Mouse (Mus musculus): ENCODE results near the gene Dennd1a. TPM values are rescaled to one million over a fixed set of nuclear protein-coding genes. Genes with fewer than 3 reads are reported as not detected.

Dennd1a gene
- polyA plus RNA-seq, 1 experiment from 2014 or later: 18.1 TPM

DNA sequence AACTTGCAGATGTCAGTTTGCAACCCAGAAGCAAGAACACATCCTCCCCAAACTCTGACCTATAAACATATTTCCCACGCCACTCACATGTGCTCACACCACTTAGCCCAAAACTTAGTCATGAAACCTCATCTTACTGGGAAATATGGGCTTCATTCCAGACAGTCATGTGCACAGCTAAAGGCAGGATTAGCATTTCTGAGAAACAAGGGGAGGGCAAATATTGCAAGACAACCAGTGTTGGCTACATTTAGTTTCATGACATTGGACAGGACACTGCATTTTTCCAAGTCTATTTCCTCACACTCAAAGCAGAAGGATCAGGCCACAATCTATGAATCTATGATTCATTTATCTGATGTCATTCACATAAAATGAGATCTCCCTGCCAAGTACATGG, 4.3 kb upstream of the Dennd1a start:
- no peaks in the 10 kb centered on the region for H3K36me3 ChIP-seq
- WGBS: 85% methylated on average over 1 of the region's 1 CpGs
- H3K9me3 ChIP-seq: no peaks in the 10 kb centered on the region
- H3K27ac ChIP-seq (replicated peaks): no peak overlapping the region
- no peak overlapping the region for H3K9ac ChIP-seq (replicated peaks)
- H3K4me1 ChIP-seq: peaks cover 5% of the 10 kb centered on the region
- ATAC-seq (replicated peaks): no peak
- no peak overlapping the region for H3K4me3 ChIP-seq
- H3K27me3 ChIP-seq: no peaks in the 10 kb centered on the region
- H3K4me2 ChIP-seq (replicated peaks): no peak overlapping the region

DNA sequence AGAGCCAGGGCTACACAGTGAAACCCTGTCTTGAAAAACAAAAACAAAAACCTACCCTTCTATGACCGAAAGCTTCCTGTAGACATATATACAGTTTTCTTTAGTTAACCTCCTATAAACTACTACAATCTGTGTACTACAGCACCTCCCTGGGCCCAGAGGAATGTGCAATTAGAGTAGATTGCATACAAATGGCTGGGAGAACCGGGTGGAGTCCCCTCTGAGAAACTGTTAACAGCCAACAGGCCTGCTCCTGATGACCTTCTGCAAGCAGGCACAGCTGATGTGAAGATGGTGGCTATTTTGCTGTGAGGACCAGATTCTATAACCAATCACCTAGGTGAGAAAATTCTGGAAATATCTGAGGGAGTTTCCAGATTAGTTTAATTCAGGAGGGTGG, 1.0 kb upstream of the Dennd1a start:
- Histone ChIP-seq H3K27me3 (no peaks in the 10 kb centered on the region), H3K4me2 (replicated peaks) (no peak overlapping the region), H3K9ac (replicated peaks) (no peak overlapping the region), H3K4me3 (no peak overlapping the region), H3K4me1 (peaks cover 16% of the 10 kb centered on the region), H3K9me3 (no peaks in the 10 kb centered on the region), H3K27ac (replicated peaks) (no peak overlapping the region), H3K36me3 (no peaks in the 10 kb centered on the region)
- 58% methylated on average over 2 of the region's 2 CpGs for WGBS
- no peak for ATAC-seq (replicated peaks)

DNA sequence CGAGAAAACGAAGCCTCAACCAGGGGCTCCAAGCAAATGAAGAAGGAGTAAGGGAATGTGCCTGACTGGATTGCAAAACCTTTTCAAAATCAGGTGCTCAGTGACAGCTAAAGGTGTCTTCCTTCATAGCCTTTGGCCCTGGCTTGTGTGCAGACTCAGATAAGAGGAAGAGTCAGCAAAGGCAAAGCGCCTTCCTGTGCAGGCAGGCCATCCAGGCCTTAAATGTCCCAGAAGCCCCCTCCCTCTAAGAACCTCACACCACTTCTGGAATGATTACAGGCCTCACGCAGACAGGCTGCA, 807 bp downstream of the Dennd1a start:
- Histone ChIP-seq H3K27ac (replicated peaks) (peak overlapping the region; percentile 88), H3K4me1 (peaks cover 16% of the 10 kb centered on the region), H3K4me2 (replicated peaks) (peak overlapping the region; percentile 59), H3K4me3 (peak overlapping the region; percentile 89), H3K27me3 (no peaks in the 10 kb centered on the region), H3K9me3 (no peaks in the 10 kb centered on the region), H3K36me3 (no peaks in the 10 kb centered on the region), H3K9ac (replicated peaks) (peak overlapping the region; percentile 81)
- 7% methylated on average over 4 of the region's 4 CpGs for WGBS
- no peak for ATAC-seq (replicated peaks)

DNA sequence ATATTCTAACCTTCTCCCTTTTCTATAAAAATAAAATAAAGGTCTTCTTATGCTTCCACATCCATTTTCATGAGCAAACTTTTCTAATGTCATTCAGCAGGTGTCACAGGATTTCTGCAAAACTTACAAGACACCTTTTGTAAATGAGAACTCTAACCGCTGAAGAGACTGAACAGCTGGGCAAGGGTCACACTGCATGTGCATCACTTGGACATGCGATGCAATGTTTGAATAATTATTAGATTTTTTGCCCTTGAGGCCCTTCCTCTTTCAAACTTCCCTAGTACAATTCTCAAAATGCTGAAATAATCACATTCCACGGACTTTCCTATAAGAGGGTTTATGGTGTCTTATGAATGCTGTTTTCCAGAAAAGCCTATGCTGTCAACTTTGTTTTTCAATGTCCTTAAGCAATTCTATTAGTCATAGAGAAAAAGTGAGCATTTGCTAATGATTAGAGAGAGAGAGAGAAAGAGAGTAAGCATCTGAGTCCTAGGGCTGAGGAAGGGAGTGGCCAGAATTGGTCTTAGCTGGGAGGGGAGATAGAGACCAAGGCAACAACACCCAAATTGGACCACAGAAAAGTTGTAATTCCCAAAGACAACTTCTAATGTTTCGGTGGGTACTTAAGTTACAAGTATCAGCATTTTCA, 1.3 kb downstream of the Dennd1a start:
- Histone ChIP-seq H3K27ac (replicated peaks) (no peak overlapping the region), H3K4me3 (peak overlapping the region; percentile 89), H3K4me1 (peaks cover 16% of the 10 kb centered on the region), H3K36me3 (no peaks in the 10 kb centered on the region), H3K27me3 (no peaks in the 10 kb centered on the region), H3K4me2 (replicated peaks) (peak overlapping the region; percentile 59), H3K9ac (replicated peaks) (peak overlapping the region; percentile 81), H3K9me3 (no peaks in the 10 kb centered on the region)
- ATAC-seq (replicated peaks): no peak
- 60% methylated on average over 4 of the region's 4 CpGs for whole genome bisulfite sequencing

DNA sequence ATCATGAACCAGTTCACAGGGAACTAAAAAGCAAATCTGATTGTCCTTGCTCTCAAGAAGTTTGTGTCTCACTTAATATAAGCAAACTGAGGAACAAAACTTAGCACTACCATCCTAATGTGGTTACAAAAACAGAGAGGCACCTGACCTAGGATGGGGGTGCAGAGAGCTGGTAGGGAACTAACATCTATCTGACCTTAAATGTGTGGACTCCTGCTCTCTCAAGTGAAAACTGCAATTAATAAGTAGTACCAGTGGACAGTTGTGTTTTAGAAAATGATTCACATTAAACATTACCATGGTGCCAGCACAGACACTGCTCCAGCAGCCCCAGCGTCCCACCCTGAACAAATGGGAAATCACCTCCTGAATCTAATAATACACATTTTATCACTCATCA, 3.2 kb downstream of the Dennd1a start:
- ATAC-seq (replicated peaks): no peak
- H3K27me3 ChIP-seq: no peaks in the 10 kb centered on the region
- no peak overlapping the region for H3K9ac ChIP-seq (replicated peaks)
- peaks cover 16% of the 10 kb centered on the region for H3K4me1 ChIP-seq
- H3K9me3 ChIP-seq: no peaks in the 10 kb centered on the region
- H3K36me3 ChIP-seq: no peaks in the 10 kb centered on the region
- H3K4me3 ChIP-seq: no peak overlapping the region
- H3K4me2 ChIP-seq (replicated peaks): no peak overlapping the region
- H3K27ac ChIP-seq (replicated peaks): no peak overlapping the region
- 97% methylated on average over 1 of the region's 1 CpGs for WGBS

DNA sequence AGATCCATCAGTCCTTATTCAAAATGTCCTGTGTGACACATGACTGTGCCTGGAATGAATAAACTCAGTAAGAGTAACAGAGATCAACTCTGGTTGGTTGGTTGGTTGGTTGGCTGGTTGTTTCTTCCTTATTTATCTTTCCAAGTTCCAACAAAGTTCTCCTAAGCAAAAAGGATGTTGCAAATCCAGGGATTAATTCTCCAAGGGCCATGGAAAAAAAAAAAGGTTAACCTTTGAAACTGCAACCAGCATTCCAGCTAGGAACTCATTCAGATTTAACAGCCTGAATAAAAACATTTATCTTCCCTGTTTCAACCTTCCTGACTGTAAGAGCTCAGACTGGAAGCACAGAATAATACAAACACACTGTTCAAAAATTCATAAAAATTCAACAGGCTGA, 6.8 kb downstream of the Dennd1a start:
- Histone ChIP-seq H3K4me3 (no peak overlapping the region), H3K4me2 (replicated peaks) (no peak overlapping the region), H3K36me3 (no peaks in the 10 kb centered on the region), H3K4me1 (no peaks in the 10 kb centered on the region; the same call in 1 of the 2 replicates), H3K9ac (replicated peaks) (no peak overlapping the region), H3K27me3 (no peaks in the 10 kb centered on the region), H3K9me3 (no peaks in the 10 kb centered on the region), H3K27ac (replicated peaks) (no peak overlapping the region)
- no peak for ATAC-seq (replicated peaks)

DNA sequence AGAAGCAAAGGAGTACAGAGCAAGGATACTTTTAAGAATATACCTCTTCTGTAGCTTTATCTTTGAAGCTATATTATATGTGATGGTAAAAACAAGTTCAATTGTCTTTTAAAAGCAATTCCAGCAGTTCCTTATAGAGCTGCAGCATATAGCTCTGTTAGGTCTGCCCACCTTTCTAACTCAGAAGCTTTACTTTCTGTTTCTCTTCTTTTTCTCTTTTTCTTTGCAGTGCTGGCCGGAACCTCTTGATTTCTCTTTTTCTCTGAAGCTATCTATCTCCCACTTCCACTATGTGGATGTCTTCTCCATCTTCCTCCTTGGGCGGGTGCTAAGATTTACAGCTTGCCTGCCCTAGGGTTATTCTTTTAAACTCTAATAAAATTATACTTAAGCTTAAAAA, 12.2 kb downstream of the Dennd1a start:
- ATAC-seq (replicated peaks): no peak
- Histone ChIP-seq H3K4me1 (no peaks in the 10 kb centered on the region), H3K4me2 (replicated peaks) (no peak overlapping the region), H3K36me3 (no peaks in the 10 kb centered on the region), H3K27ac (replicated peaks) (no peak overlapping the region), H3K4me3 (no peak overlapping the region), H3K9me3 (no peaks in the 10 kb centered on the region), H3K27me3 (no peaks in the 10 kb centered on the region), H3K9ac (replicated peaks) (no peak overlapping the region)
- WGBS: over 99% methylated on average over 2 of the region's 2 CpGs

DNA sequence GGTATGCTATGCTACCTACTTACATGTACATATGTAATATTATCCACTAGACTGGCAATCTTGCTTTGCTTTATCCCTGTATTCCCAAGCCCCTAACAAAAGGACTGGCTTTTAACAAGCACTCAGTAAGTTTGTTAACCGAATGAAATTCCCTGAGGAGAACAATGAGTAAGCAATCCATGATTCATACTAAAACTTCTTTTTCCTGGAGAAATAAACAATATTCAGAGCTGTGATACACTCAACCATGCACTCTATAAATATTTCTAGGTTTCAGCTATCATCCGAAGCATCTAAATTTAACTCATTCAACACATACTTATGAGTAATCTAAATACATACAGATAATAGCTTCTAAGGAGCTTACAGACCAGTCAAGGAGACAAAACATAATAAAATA, 23.5 kb downstream of the Dennd1a start:
- 60% methylated on average over 2 of the region's 2 CpGs for WGBS
- Histone ChIP-seq H3K4me1 (no peaks in the 10 kb centered on the region), H3K9ac (replicated peaks) (no peak overlapping the region), H3K9me3 (no peaks in the 10 kb centered on the region), H3K4me2 (replicated peaks) (no peak overlapping the region), H3K4me3 (no peak overlapping the region), H3K27ac (replicated peaks) (no peak overlapping the region), H3K36me3 (no peaks in the 10 kb centered on the region), H3K27me3 (no peaks in the 10 kb centered on the region)
- no peak for ATAC-seq (replicated peaks)

DNA sequence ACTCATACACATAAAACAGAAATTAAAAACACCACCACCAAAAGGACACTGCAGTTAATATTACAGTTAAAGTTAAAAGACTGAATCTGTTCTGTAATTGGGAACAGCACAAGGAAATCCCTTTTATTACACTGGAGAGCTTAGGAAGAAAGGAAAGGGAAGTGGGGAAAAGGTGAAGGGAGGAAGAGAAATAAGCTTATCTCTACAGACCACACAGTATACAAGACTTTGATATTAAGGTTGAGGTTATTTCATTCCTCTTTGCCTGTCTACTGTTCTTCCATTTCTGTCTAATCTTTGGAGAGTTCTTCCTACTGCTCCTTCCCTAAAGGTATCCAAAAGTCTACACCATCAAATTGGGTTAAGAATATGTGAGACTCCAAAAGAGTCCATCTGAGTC, 28.1 kb downstream of the Dennd1a start:
- Histone ChIP-seq H3K4me2 (replicated peaks) (no peak overlapping the region), H3K4me1 (no peaks in the 10 kb centered on the region), H3K9me3 (no peaks in the 10 kb centered on the region), H3K9ac (replicated peaks) (no peak overlapping the region), H3K4me3 (no peak overlapping the region), H3K27ac (replicated peaks) (no peak overlapping the region), H3K36me3 (no peaks in the 10 kb centered on the region), H3K27me3 (no peaks in the 10 kb centered on the region)
- no peak for ATAC-seq (replicated peaks)

DNA sequence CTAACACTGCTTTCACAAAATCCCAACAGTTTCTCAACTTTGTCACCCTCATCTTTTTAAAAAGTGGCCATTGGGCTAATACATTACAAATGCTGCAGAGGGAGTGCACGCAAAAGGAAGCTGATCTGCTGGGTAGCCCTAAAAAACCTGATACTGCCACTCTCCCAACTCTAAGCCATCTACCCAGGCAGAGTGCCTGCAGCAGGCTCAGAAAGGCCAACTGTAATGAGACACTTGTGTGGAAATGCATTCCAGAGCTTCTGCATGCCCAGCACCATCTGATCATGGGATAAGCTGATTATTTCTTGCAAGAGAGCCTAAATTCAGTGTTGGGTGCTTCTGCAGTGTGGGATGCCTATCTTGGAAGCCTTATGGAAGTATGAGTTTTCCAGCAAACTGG, 49.6 kb downstream of the Dennd1a start:
- Histone ChIP-seq H3K9me3 (no peaks in the 10 kb centered on the region), H3K36me3 (no peaks in the 10 kb centered on the region), H3K27ac (replicated peaks) (no peak overlapping the region), H3K27me3 (no peaks in the 10 kb centered on the region), H3K9ac (replicated peaks) (no peak overlapping the region), H3K4me1 (no peaks in the 10 kb centered on the region), H3K4me2 (replicated peaks) (no peak overlapping the region), H3K4me3 (no peak overlapping the region)
- no peak for ATAC-seq (replicated peaks)
- 63% methylated on average over 1 of the region's 1 CpGs for WGBS

DNA sequence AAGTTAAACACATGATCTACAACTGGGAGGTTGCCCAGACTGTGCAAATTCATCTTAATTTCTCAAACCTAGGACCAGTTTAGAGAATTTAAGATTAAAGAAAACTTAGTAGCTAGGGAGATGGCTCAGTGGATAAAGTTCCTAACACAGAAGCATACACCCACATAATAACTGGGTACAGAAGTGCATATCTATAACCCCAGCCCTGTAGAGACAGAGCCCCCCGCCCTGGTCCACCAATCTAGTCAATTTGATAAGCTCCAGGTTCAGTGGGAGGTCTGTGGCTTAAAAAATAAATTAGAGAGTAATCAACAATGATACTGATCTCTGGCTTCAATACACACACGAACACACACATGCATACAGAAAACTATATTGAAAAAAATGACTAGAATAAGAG, 51.6 kb downstream of the Dennd1a start:
- no peaks in the 10 kb centered on the region for H3K27me3 ChIP-seq
- no peaks in the 10 kb centered on the region for H3K4me1 ChIP-seq
- H3K4me3 ChIP-seq: no peak overlapping the region
- H3K27ac ChIP-seq (replicated peaks): no peak overlapping the region
- H3K36me3 ChIP-seq: no peaks in the 10 kb centered on the region
- H3K9ac ChIP-seq (replicated peaks): no peak overlapping the region
- WGBS: 91% methylated on average over 2 of the region's 2 CpGs
- no peak overlapping the region for H3K4me2 ChIP-seq (replicated peaks)
- no peaks in the 10 kb centered on the region for H3K9me3 ChIP-seq
- no peak for ATAC-seq (replicated peaks)

DNA sequence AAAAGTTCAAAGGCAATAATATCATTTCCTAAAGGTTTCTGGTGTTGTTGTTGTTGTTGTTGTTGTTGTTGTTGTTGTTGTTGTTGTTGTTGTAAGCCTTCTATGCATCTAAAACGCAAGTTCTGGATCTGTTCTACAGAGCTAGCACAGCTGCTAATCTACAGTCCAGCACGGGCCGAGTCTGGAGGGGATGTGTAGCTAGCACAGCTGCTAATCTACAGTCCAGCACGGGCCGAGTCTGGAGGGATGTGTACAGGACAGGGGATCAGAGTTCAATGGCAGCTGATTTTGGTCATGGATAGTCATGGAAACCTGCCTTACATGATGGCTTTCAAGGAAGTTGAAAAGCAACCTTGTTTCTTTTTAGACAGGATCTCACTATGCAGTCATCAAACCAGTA, 57.3 kb downstream of the Dennd1a start:
- H3K9me3 ChIP-seq: no peaks in the 10 kb centered on the region
- no peak for ATAC-seq (replicated peaks)
- no peak overlapping the region for H3K9ac ChIP-seq (replicated peaks)
- no peaks in the 10 kb centered on the region for H3K27me3 ChIP-seq
- WGBS: 94% methylated on average over 5 of the region's 5 CpGs
- no peak overlapping the region for H3K4me2 ChIP-seq (replicated peaks)
- H3K4me3 ChIP-seq: no peak overlapping the region
- H3K36me3 ChIP-seq: no peaks in the 10 kb centered on the region
- H3K27ac ChIP-seq (replicated peaks): no peak overlapping the region
- 0 out of 2 replicates have a peak, but pooled peaks cover under 1% of the 10 kb centered on the region for H3K4me1 ChIP-seq

DNA sequence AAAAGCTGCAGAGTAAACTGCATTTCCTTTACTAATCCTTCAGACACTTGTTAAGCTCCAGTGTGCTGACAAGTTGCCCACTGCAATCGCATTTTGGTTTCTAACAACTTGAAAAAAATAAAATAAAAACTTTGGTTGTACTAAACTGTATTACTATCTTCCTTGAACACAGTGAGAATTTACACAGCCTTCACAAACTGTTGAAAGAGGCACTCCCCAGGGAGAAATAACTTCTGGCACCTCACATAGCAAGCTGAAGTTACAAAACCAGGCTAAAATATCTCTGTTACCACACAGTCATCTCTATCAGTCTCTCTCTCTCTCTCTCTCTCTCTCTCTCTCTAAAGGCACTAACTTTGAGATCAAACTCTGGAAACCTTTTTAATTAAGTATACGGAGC, 63.4 kb downstream of the Dennd1a start:
- H3K27ac ChIP-seq (replicated peaks): no peak overlapping the region
- 17% methylated on average over 2 of the region's 2 CpGs for WGBS

More for the DNA sequence above, 63.4 kb downstream of the Dennd1a start:
- no peak for ATAC-seq (replicated peaks)
- Histone ChIP-seq H3K9me3 (no peaks in the 10 kb centered on the region), H3K9ac (replicated peaks) (no peak overlapping the region), H3K27me3 (no peaks in the 10 kb centered on the region), H3K4me2 (replicated peaks) (no peak overlapping the region), H3K4me1 (peaks cover 36% of the 10 kb centered on the region), H3K36me3 (no peaks in the 10 kb centered on the region), H3K4me3 (no peak overlapping the region)

Measured in forebrain, embryonic 15.5 days (tissue).